Mouse (Mus musculus): ENCODE measurements around the gene Chat. TPM values are rescaled to one million over a fixed set of nuclear protein-coding genes. Genes with fewer than 3 reads are reported as not detected.

Chat gene
- total RNA-seq, 2 experiments from 2014 or later, result not detected

GRCm38 (mm10) chr14:32369756-32370155 is 96.0 kb downstream of the Chat start:
- ATAC-seq (replicated peaks; ENCODE audit: low FRiP score, poor library complexity, severe bottlenecking), result no peak

GRCm38 (mm10) chr14:32364359-32364758 is 101.4 kb downstream of the Chat start:
- ATAC-seq (replicated peaks; ENCODE audit: low FRiP score, poor library complexity, severe bottlenecking), result no peak

Other genes with a start within 250 kb of the Chat start
- gene Ogdhl, start 144.0 kb downstream of the Chat start, total RNA-seq (2015; ENCODE audit: low replicate concordance), result 0.21 TPM in 1 of 2 replicates, not detected in the other
- not detected in 2 replicates for gene Ogdhl, start 144.0 kb downstream of the Chat start, total RNA-seq (2017; ENCODE audit: low replicate concordance)
- gene 1700024G13Rik, start 77.6 kb downstream of the Chat start, total RNA-seq (2015; ENCODE audit: low replicate concordance), result not detected in 2 replicates
- gene 1700024G13Rik, start 77.6 kb downstream of the Chat start, total RNA-seq (2017; ENCODE audit: low replicate concordance), result not detected in 2 replicates
- gene Slc18a3, start 1.1 kb downstream of the Chat start, total RNA-seq (2015; ENCODE audit: low replicate concordance), result not detected in 2 replicates
- not detected in 2 replicates for gene Slc18a3, start 1.1 kb downstream of the Chat start, total RNA-seq (2017; ENCODE audit: low replicate concordance)
- gene Ercc6, start 47.5 kb upstream of the Chat start, total RNA-seq (2015; ENCODE audit: low replicate concordance), result 2.9 and 5.4 TPM in 2 replicates
- 7.0 and 9.3 TPM in 2 replicates for gene Ercc6, start 47.5 kb upstream of the Chat start, total RNA-seq (2017; ENCODE audit: low replicate concordance)
- gene Prrxl1, start 133.4 kb upstream of the Chat start, total RNA-seq (2015; ENCODE audit: low replicate concordance), result not detected in 2 replicates
- gene Prrxl1, start 133.4 kb upstream of the Chat start, total RNA-seq (2017; ENCODE audit: low replicate concordance), result 0.56 TPM in 1 of 2 replicates, not detected in the other
- gene 3425401B19Rik, start 219.3 kb upstream of the Chat start, total RNA-seq (2015; ENCODE audit: low replicate concordance), result not detected in 2 replicates
- not detected in 2 replicates for gene 3425401B19Rik, start 219.3 kb upstream of the Chat start, total RNA-seq (2017; ENCODE audit: low replicate concordance)